Mouse (Mus musculus) intestine, embryonic 16.5 days (tissue): ENCODE data around the gene Flvcr1. TPM values are rescaled to one million over a fixed set of nuclear protein-coding genes. Genes with fewer than 3 reads are reported as not detected.

Source experiments
- ATAC-seq: fragments of 200-750 bp; cut with Nextera tagmentation; 2 replicates; pipeline ENCODE4 v1.8.0; 2017; ENCODE audit warnings: moderate TSS enrichment, moderate library complexity
- H3K27ac ChIP-seq: fragments of 300-500 bp; sonication (generic); 2 replicates; pipeline ENCODE4 v1.5.1; 2014; ENCODE audit warnings: mild to moderate bottlenecking, low read length
- H3K27me3 ChIP-seq: fragments of 300-500 bp; sonication (generic); replicated peaks from 2 replicates; pipeline ENCODE4 v1.6.1; 2014; ENCODE audit warnings: low read length, control low read depth, mixed read lengths; ENCODE audit not compliant: control insufficient read depth, insufficient read depth
- H3K36me3 ChIP-seq: fragments of 300-500 bp; sonication (generic); 2 replicates; pipeline ENCODE4 v1.6.1; 2014; ENCODE audit warnings: low read length, control low read depth; ENCODE audit not compliant: control insufficient read depth, insufficient read depth
- H3K4me1 ChIP-seq: fragments of 300-500 bp; sonication (generic); 2 replicates; pipeline ENCODE4 v1.6.1; 2014; ENCODE audit warnings: low read length, control low read depth, mixed read lengths; ENCODE audit not compliant: control insufficient read depth, insufficient read depth
- H3K4me2 ChIP-seq: fragments of 300-500 bp; sonication (generic); 2 replicates; pipeline ENCODE4 v1.6.1; 2014; ENCODE audit warnings: low read depth, low read length, control low read depth
- H3K4me3 ChIP-seq: fragments of 300-500 bp; sonication (generic); 2 replicates; pipeline ENCODE4 v1.5.1; 2014; ENCODE audit warnings: mild to moderate bottlenecking, low read length
- H3K9ac ChIP-seq: fragments of 300-500 bp; sonication (generic); 2 replicates; pipeline ENCODE4 v1.6.1; 2014; ENCODE audit warnings: low read depth, low read length
- H3K9me3 ChIP-seq: fragments of 300-500 bp; sonication (generic); 2 replicates; pipeline ENCODE4 v1.6.1; 2016; ENCODE audit warnings: low read length, control low read depth; ENCODE audit not compliant: control insufficient read depth
- WGBS: fragments of 180-500 bp; shearing (Covaris S2); extraction: QIAGEN DNeasy Blood & Tissue Kit; methylation state at CpG from one replicate; pipeline ENCODE4 v1.1.7; 2014; 5-methylcytosine and 5-hydroxymethylcytosine counted together
- polyA plus RNA-seq: library from polyadenylated mRNA; unstranded; fragments of >200 nt; fragmentation: Nextera tagmentation; extraction: Ambion mirVana; gene quantifications from 2 replicates; pipeline ENCODE4 v1.2.1, GENCODE M21; 2015

The Flvcr1 gene
- polyA plus RNA-seq, 1 experiment from 2014 or later = 8.4 TPM

- no peaks in the 10 kb centered on the region for H3K27me3 ChIP-seq
- H3K4me2 ChIP-seq = no peak overlapping the region
- H3K4me3 ChIP-seq = no peak overlapping the region
- H3K9ac ChIP-seq = no peak overlapping the region
- no peak for ATAC-seq
- H3K27ac ChIP-seq = no peak overlapping the region
- no peaks in the 10 kb centered on the region for H3K4me1 ChIP-seq
- H3K9me3 ChIP-seq = no peaks in the 10 kb centered on the region
- no peaks in the 10 kb centered on the region for H3K36me3 ChIP-seq
- 95% methylated on average over 3 of the region's 3 CpGs for WGBS
These were observed 63.2 kb downstream of the Flvcr1 start for GRCm38 (mm10) chr1:190962760-190963159.

- Histone ChIP-seq H3K4me3 (no peak overlapping the region), H3K27ac (no peak overlapping the region), H3K27me3 (no peaks in the 10 kb centered on the region), H3K36me3 (no peaks in the 10 kb centered on the region), H3K9ac (no peak overlapping the region), H3K9me3 (no peaks in the 10 kb centered on the region), H3K4me1 (no peaks in the 10 kb centered on the region), H3K4me2 (no peak overlapping the region)
- WGBS = 71% methylated on average over 5 of the region's 5 CpGs
- no peak for ATAC-seq
These were observed 67.1 kb downstream of the Flvcr1 start for GRCm38 (mm10) chr1:190958821-190959220.

Other genes starting within 250 kb of the Flvcr1 start
- gene Rps6kc1, start 114.4 kb downstream of the Flvcr1 start, polyA plus RNA-seq = 11.8 and 12.1 TPM in 2 replicates
- gene Angel2, start 101.0 kb downstream of the Flvcr1 start, polyA plus RNA-seq = 30.9 and 33.6 TPM in 2 replicates
- gene Vash2, start 46.9 kb downstream of the Flvcr1 start, polyA plus RNA-seq = 11.9 and 12.3 TPM in 2 replicates
- 0.61 TPM in 1 of 2 replicates, not detected in the other for gene Spata45, start 10.5 kb upstream of the Flvcr1 start, polyA plus RNA-seq
- 13.4 and 13.9 TPM in 2 replicates for gene Tatdn3, start 36.8 kb upstream of the Flvcr1 start, polyA plus RNA-seq
- gene Nsl1, start 36.9 kb upstream of the Flvcr1 start, polyA plus RNA-seq = 14.0 and 16.2 TPM in 2 replicates
- gene Batf3, start 71.7 kb upstream of the Flvcr1 start, polyA plus RNA-seq = 8.4 and 9.0 TPM in 2 replicates
- gene Fam71a, start 138.7 kb upstream of the Flvcr1 start, polyA plus RNA-seq = not detected in 2 replicates
- gene Atf3, start 191.9 kb upstream of the Flvcr1 start, polyA plus RNA-seq = 4.1 and 5.6 TPM in 2 replicates